Comparison of ENCODE assay signal across 7 mouse cellular contexts in genomic region chr9:108655865-108656264, GRCm38 (mm10). TPM values are rescaled to one million over a fixed set of nuclear protein-coding genes. Genes with fewer than 3 reads are reported as not detected.
DNase-seq lines count a peak whose midpoint lies in the region; TF ChIP-seq lines count a peak whose summit lies in the region.
"Not testable (repeated sequence)": the region's sequence is repeated elsewhere in the genome, so short reads cannot be mapped to it uniquely, and the experiment has no call there.
"Had no signal": no experiment of that assay in that cellular context is flagged by ENCODE, and none has a peak within 500 bp of the region (broad histone marks: within the 10 kb centered on the region; RNA-seq: fewer than 3 reads in every experiment).

No protein-coding gene starts in this region.

- H3K4me3 ChIP-seq in ES-Bruce4 (ENCODE audit: low read depth, low read length); ES-E14 (ENCODE audit: insufficient read depth in 1 of 2, low read depth in 1 of 2, low read length in 2 of 2, poor library complexity in 1 of 2, severe bottlenecking in 1 of 2); small intestine, adult 2 months (ENCODE audit: low read depth, low read length): not testable (repeated sequence)

- not testable (repeated sequence) for H3K4me1 ChIP-seq in ES-Bruce4 (ENCODE audit: control insufficient read depth, insufficient read depth, low read length); ES-E14 (ENCODE audit: control insufficient read depth in 2 of 2, insufficient read depth in 2 of 2, low read length in 2 of 2, poor library complexity in 1 of 2); small intestine, adult 2 months (ENCODE audit: control insufficient read depth, insufficient read depth, insufficient read length, low read length)

- H3K27me3 ChIP-seq in ES-Bruce4 (ENCODE audit: control insufficient read depth, insufficient read depth, low read length, poor library complexity, severe bottlenecking); small intestine, adult 2 months (ENCODE audit: control insufficient read depth, insufficient read depth, low read length): not testable (repeated sequence)

- H3K9me3 ChIP-seq in ES-Bruce4 (replicated peaks; ENCODE audit: control insufficient read depth, insufficient read depth, low read length, poor library complexity, severe bottlenecking); ES-E14 (ENCODE audit: control insufficient read depth, insufficient read depth, low read depth, low read length): not testable (repeated sequence)

- not testable (repeated sequence) for TF ChIP-seq CTCF in ES-Bruce4 (IDR thresholded peaks at IDR 0.05; ENCODE audit: low read depth, low read length); small intestine, adult 2 months (IDR thresholded peaks at IDR 0.05; ENCODE audit: extremely low read depth, insufficient read length, insufficient replicate concordance, low read depth, low read length)

- not testable (repeated sequence) for TF ChIP-seq POLR2A in ES-Bruce4 (IDR thresholded peaks at IDR 0.05; ENCODE audit: insufficient read depth, low read length); small intestine, adult 2 months (IDR thresholded peaks at IDR 0.05; ENCODE audit: low read depth, low read length)

- not testable (repeated sequence) for TF ChIP-seq EP300 in ES-Bruce4 (IDR thresholded peaks at IDR 0.05; ENCODE audit: insufficient read depth, low read depth, low read length)

- DNase-seq in ES-CJ7 (ENCODE audit: low read depth, low spot score) = peak; percentile 43
- DNase-seq in ES-E14 (ENCODE audit: low read depth, low spot score) = not testable (repeated sequence)
- DNase-seq in R1 (ENCODE audit: low read depth, low spot score) = peak; percentile 68
- DNase-seq in ZHBTc4 (ENCODE audit: low read depth, low spot score) = peak; percentile 72

- in situ Hi-C loops in ES-E14 (cut with MboI; ENCODE audit: low sequenced_read_pairs in 2 of 2, unreplicated experiment in 2 of 2) = not testable (repeated sequence)

- WGBS in small intestine, adult 2 months = 26% methylated on average over 7 of the region's 7 CpGs

- not testable (repeated sequence) for H3K36me3 ChIP-seq in ES-Bruce4 (ENCODE audit: control insufficient read depth, insufficient read depth, low read length, poor library complexity, severe bottlenecking); ES-E14 (ENCODE audit: control insufficient read depth, insufficient read depth, low read length, poor library complexity, severe bottlenecking); small intestine, adult 2 months (ENCODE audit: control insufficient read depth, insufficient read depth, low read length)

- H3K9ac ChIP-seq in ES-Bruce4 (ENCODE audit: low read depth, poor library complexity, severe bottlenecking) = peak overlapping the region; percentile 77
- not testable (repeated sequence) for H3K9ac ChIP-seq in ES-E14 (ENCODE audit: insufficient read depth, low read depth, low read length, poor library complexity, severe bottlenecking)

- H3K27ac ChIP-seq in ES-Bruce4 (ENCODE audit: insufficient read depth, low read length) = peak overlapping the region; percentile 97
- H3K27ac ChIP-seq in ES-E14 (ENCODE audit: insufficient read depth, low read depth, low read length, poor library complexity, severe bottlenecking) = peak overlapping the region; percentile 98; the same call in 1 of the 2 replicates
- H3K27ac ChIP-seq in small intestine, adult 2 months (ENCODE audit: insufficient read depth, low read depth, low read length) = peak overlapping the region; percentile 88

RNA-seq across cellular contexts. Expression of gene Slc25a20, which starts 6.0 kb away (rescaled TPM):
- polyA plus RNA-seq in ES-Bruce4 (2011; ENCODE audit: insufficient read depth, insufficient read length, low read depth, missing spikeins) = 30.1 and 35.7 TPM in 2 replicates
- total RNA-seq in ES-E14 (2012; rRNA removed) = 42.0 and 59.4 TPM in 2 replicates
- polyA plus RNA-seq in small intestine, adult 2 months (2012; rRNA removed) = 19.7 and 26.0 TPM in 2 replicates

RNA-seq across cellular contexts. Expression of gene Arih2, which starts 6.7 kb away (rescaled TPM):
- 131 and 133 TPM in 2 replicates for polyA plus RNA-seq in ES-Bruce4 (2011; ENCODE audit: insufficient read depth, insufficient read length, low read depth, missing spikeins)
- total RNA-seq in ES-E14 (2012; rRNA removed) = 98.7 and 128 TPM in 2 replicates
- polyA plus RNA-seq in small intestine, adult 2 months (2012; rRNA removed) = 13.1 and 22.4 TPM in 2 replicates

RNA-seq across cellular contexts. Expression of gene Prkar2a, which starts 33.2 kb away (rescaled TPM):
- 58.4 and 72.2 TPM in 2 replicates for polyA plus RNA-seq in ES-Bruce4 (2011; ENCODE audit: insufficient read depth, insufficient read length, low read depth, missing spikeins)
- total RNA-seq in ES-E14 (2012; rRNA removed) = 12.0 and 18.2 TPM in 2 replicates
- 17.6 and 31.5 TPM in 2 replicates for polyA plus RNA-seq in small intestine, adult 2 months (2012; rRNA removed)
- polyA plus RNA-seq: G1E had no signal

RNA-seq across cellular contexts. Expression of gene P4htm, which starts 58.4 kb away (rescaled TPM):
- 2.4 TPM in 2 replicates for polyA plus RNA-seq in ES-Bruce4 (2011; ENCODE audit: insufficient read depth, insufficient read length, low read depth, missing spikeins)
- 13.7 and 18.1 TPM in 2 replicates for total RNA-seq in ES-E14 (2012; rRNA removed)
- 3.8 and 4.8 TPM in 2 replicates for polyA plus RNA-seq in small intestine, adult 2 months (2012; rRNA removed)
